Mouse (Mus musculus): ENCODE results near the gene Riok1. TPM values are rescaled to one million over a fixed set of nuclear protein-coding genes. Genes with fewer than 3 reads are reported as not detected.

The Riok1 gene
- polyA plus RNA-seq, 1 experiment from 2014 or later: 55.2 TPM

DNA sequence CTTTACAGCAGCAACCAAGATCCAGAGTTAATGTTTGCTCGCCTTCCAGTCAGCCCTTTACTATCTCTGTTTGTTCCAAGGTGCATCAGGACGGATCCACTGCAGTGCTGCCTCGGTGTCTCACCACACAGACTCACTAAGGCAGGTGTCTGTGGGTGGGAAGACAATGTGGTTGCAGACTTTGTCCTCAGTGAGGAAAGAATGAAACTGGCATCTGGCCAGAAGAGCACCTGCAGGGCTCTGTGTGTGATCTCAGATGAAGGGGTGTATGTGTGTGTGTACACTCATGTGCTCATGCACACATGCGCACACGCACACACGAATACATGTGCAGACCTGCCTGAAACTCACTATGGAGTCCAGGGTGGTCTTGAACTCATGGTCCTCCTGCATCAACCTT, 52.7 kb downstream of the Riok1 start:
- Histone ChIP-seq H3K4me2 (ENCODE audit: low read depth, severe bottlenecking) (no peak overlapping the region), H3K9ac (ENCODE audit: low read length) (no peak overlapping the region), H3K27me3 (ENCODE audit: control insufficient read depth, insufficient read depth, low read length) (no peaks in the 10 kb centered on the region), H3K27ac (replicated peaks; ENCODE audit: low read depth, low read length) (no peak overlapping the region), H3K36me3 (ENCODE audit: control insufficient read depth, insufficient read depth, low read length) (no peaks in the 10 kb centered on the region), H3K4me1 (ENCODE audit: control insufficient read depth, insufficient read depth, low read length) (no peaks in the 10 kb centered on the region), H3K4me3 (ENCODE audit: low read depth, low read length) (no peak overlapping the region), H3K9me3 (ENCODE audit: control insufficient read depth, low read length) (no peaks in the 10 kb centered on the region)
- no peak for DNase-seq (ENCODE audit: low spot score)
- 91% methylated on average over 6 of the region's 6 CpGs for WGBS
- ATAC-seq (ENCODE audit: insufficient number of reproducible peaks, low FRiP score, low TSS enrichment, low read depth): no peak

DNA sequence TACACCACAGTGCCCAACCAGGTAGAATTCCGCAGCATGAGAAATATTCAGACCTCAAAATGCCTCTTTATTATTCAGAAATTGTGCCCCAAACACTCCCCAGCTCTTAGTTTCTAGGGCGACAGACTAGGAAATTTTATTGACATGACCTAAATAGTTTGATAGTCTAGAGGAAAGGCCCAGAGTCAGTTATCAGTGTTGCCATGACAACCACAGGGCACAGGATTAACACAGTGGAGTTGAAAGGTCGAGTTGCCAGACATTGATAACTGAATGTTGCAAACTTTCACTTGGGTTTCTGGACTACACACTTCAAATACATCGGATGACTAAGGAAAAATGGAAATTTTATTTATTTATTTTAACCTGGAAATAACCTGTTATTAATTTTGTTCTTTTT, 53.1 kb downstream of the Riok1 start:
- H3K36me3 ChIP-seq (ENCODE audit: control insufficient read depth, insufficient read depth, low read length): no peaks in the 10 kb centered on the region
- ATAC-seq (ENCODE audit: insufficient number of reproducible peaks, low FRiP score, low TSS enrichment, low read depth): no peak
- no peak for DNase-seq (ENCODE audit: low spot score)
- WGBS: 55% methylated on average over 4 of the region's 4 CpGs
- H3K4me3 ChIP-seq (ENCODE audit: low read depth, low read length): no peak overlapping the region
- H3K4me2 ChIP-seq (ENCODE audit: low read depth, severe bottlenecking): no peak overlapping the region
- no peak overlapping the region for H3K27ac ChIP-seq (replicated peaks; ENCODE audit: low read depth, low read length)
- no peaks in the 10 kb centered on the region for H3K4me1 ChIP-seq (ENCODE audit: control insufficient read depth, insufficient read depth, low read length)
- no peaks in the 10 kb centered on the region for H3K9me3 ChIP-seq (ENCODE audit: control insufficient read depth, low read length)
- H3K9ac ChIP-seq (ENCODE audit: low read length): no peak overlapping the region
- H3K27me3 ChIP-seq (ENCODE audit: control insufficient read depth, insufficient read depth, low read length): no peaks in the 10 kb centered on the region

DNA sequence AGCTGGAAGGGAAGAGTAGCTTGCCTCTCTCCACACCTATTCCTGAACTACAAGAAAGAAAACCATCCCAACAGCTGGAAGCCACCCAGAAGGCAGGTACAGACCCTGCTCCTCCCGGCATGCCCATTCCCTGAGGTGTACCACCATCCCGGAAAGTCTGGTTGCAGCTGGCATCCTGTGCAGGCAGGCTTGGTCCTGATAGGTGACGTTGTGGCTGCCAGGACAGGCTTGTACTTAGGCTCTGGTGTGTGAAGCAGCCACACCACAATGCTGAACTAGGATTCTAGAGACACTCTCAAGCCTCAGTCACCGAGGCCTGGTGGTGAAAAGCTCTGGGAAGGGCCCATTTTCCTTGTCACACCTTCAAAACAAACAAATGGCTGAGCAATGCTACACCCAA, 59.4 kb downstream of the Riok1 start:
- Histone ChIP-seq H3K27me3 (ENCODE audit: control insufficient read depth, insufficient read depth, low read length) (no peaks in the 10 kb centered on the region), H3K4me2 (ENCODE audit: low read depth, severe bottlenecking) (no peak overlapping the region), H3K4me3 (ENCODE audit: low read depth, low read length) (no peak overlapping the region), H3K36me3 (ENCODE audit: control insufficient read depth, insufficient read depth, low read length) (no peaks in the 10 kb centered on the region), H3K9ac (ENCODE audit: low read length) (no peak overlapping the region), H3K4me1 (ENCODE audit: control insufficient read depth, insufficient read depth, low read length) (peaks cover 3% of the 10 kb centered on the region; the same call in 1 of the 2 replicates), H3K27ac (replicated peaks; ENCODE audit: low read depth, low read length) (no peak overlapping the region), H3K9me3 (ENCODE audit: control insufficient read depth, low read length) (no peaks in the 10 kb centered on the region)
- 39% methylated on average over 4 of the region's 4 CpGs for WGBS
- DNase-seq (ENCODE audit: low spot score): no peak
- ATAC-seq (ENCODE audit: insufficient number of reproducible peaks, low FRiP score, low TSS enrichment, low read depth): no peak

DNA sequence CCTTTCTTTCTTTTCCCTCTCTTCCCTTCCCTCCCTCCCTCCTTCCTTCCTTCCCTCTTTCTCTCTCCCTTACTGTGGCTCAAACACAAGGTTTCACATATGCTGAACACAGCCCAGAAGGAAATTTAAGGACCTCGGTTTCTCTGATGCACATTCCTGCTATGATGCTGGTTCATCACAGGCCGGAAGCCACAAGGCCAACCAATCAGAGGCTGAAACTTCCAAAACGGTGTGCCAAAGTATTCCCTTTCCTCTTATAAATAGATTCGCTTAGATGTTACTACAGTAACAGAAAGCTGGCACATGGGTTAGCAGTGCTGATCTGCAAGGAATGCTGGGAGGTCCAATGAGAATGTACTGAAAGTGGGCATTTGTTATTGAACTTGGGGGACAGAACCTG, 66.6 kb downstream of the Riok1 start:
- Histone ChIP-seq H3K9me3 (ENCODE audit: control insufficient read depth, low read length) (no peaks in the 10 kb centered on the region), H3K27me3 (ENCODE audit: control insufficient read depth, insufficient read depth, low read length) (no peaks in the 10 kb centered on the region), H3K36me3 (ENCODE audit: control insufficient read depth, insufficient read depth, low read length) (no peaks in the 10 kb centered on the region), H3K9ac (ENCODE audit: low read length) (no peak overlapping the region), H3K27ac (replicated peaks; ENCODE audit: low read depth, low read length) (no peak overlapping the region), H3K4me2 (ENCODE audit: low read depth, severe bottlenecking) (no peak overlapping the region), H3K4me1 (ENCODE audit: control insufficient read depth, insufficient read depth, low read length) (no peaks in the 10 kb centered on the region), H3K4me3 (ENCODE audit: low read depth, low read length) (no peak overlapping the region)
- 80% methylated on average over 4 of the region's 4 CpGs for WGBS
- ATAC-seq (ENCODE audit: insufficient number of reproducible peaks, low FRiP score, low TSS enrichment, low read depth) (no peak), DNase-seq (ENCODE audit: low spot score) (no peak)

DNA sequence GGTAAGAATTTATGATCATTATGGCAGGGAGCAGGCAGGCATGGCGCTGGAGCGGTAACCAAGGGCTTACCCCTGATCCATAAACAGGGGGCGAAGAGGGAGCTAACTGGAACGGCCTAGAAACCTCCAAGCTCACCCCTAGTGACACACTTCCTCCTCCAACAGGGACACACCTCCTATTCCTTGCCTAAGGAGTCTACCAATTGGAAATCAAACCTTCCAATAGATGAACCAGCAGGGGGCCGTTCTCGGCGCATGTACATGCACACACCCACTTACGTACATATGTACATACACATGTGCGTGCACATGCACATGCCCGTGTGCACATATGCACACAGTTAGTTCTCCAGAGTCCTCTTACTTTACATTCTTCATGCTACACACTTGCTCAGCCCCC, 67.7 kb downstream of the Riok1 start:
- WGBS: 88% methylated on average over 10 of the region's 10 CpGs
- no peak for ATAC-seq (ENCODE audit: insufficient number of reproducible peaks, low FRiP score, low TSS enrichment, low read depth)
- no peak for DNase-seq (ENCODE audit: low spot score)
- Histone ChIP-seq H3K4me1 (ENCODE audit: control insufficient read depth, insufficient read depth, low read length) (no peaks in the 10 kb centered on the region), H3K36me3 (ENCODE audit: control insufficient read depth, insufficient read depth, low read length) (no peaks in the 10 kb centered on the region), H3K4me3 (ENCODE audit: low read depth, low read length) (no peak overlapping the region), H3K9me3 (ENCODE audit: control insufficient read depth, low read length) (no peaks in the 10 kb centered on the region), H3K27ac (replicated peaks; ENCODE audit: low read depth, low read length) (no peak overlapping the region), H3K4me2 (ENCODE audit: low read depth, severe bottlenecking) (no peak overlapping the region), H3K9ac (ENCODE audit: low read length) (no peak overlapping the region), H3K27me3 (ENCODE audit: control insufficient read depth, insufficient read depth, low read length) (no peaks in the 10 kb centered on the region)

DNA sequence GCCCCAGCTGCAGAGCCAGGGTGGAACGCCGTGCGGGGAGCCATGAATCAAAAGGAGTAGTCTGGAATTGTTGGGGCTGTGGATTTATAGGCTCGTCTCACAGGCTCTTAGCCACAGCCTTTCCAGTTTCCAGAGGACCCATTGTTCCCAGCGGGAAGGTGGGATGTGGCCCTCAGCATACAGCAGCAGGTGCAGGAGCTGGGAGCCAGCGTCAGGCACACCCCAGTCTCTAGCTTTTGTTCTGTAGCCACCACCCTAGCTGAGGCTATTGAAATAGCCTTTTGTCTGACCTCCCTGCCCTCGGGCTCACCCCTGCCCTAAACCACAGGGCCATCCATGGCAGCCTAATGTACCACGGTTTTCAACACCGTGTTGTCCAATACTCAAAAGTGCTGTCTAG, 72.3 kb downstream of the Riok1 start:
- H3K9me3 ChIP-seq (ENCODE audit: control insufficient read depth, low read length): no peaks in the 10 kb centered on the region
- WGBS: 85% methylated on average over 9 of the region's 9 CpGs
- no peaks in the 10 kb centered on the region for H3K4me1 ChIP-seq (ENCODE audit: control insufficient read depth, insufficient read depth, low read length)
- ATAC-seq (ENCODE audit: insufficient number of reproducible peaks, low FRiP score, low TSS enrichment, low read depth): no peak
- H3K4me3 ChIP-seq (ENCODE audit: low read depth, low read length): no peak overlapping the region
- H3K9ac ChIP-seq (ENCODE audit: low read length): no peak overlapping the region
- H3K4me2 ChIP-seq (ENCODE audit: low read depth, severe bottlenecking): no peak overlapping the region
- H3K27me3 ChIP-seq (ENCODE audit: control insufficient read depth, insufficient read depth, low read length): no peaks in the 10 kb centered on the region
- no peak overlapping the region for H3K27ac ChIP-seq (replicated peaks; ENCODE audit: low read depth, low read length)
- DNase-seq (ENCODE audit: low spot score): no peak
- no peaks in the 10 kb centered on the region for H3K36me3 ChIP-seq (ENCODE audit: control insufficient read depth, insufficient read depth, low read length)

Small RNAs within 50 kb of the gene (microRNA-seq; reads per million reads assigned to microRNA genes)
- gene Gm27387: not detected

Other genes with a start within 250 kb of the Riok1 start
- gene Ssr1, start 42.8 kb upstream of the Riok1 start, polyA plus RNA-seq (2014; fragmentation: Nextera tagmentation; extraction: Ambion mirVana): 123 and 126 TPM in 2 replicates
- 0.96 and 0.99 TPM in 2 replicates for gene Cage1, start 74 bp downstream of the Riok1 start, polyA plus RNA-seq (2014; fragmentation: Nextera tagmentation; extraction: Ambion mirVana)
- gene Dsp, start 114.3 kb downstream of the Riok1 start, polyA plus RNA-seq (2014; fragmentation: Nextera tagmentation; extraction: Ambion mirVana): 3.0 and 3.9 TPM in 2 replicates
- gene Snrnp48, start 167.9 kb downstream of the Riok1 start, polyA plus RNA-seq (2014; fragmentation: Nextera tagmentation; extraction: Ambion mirVana): 41.4 and 41.9 TPM in 2 replicates

All from limb, embryonic 11.5 days (tissue).